Mouse (Mus musculus) heart, adult 9 months (tissue): ENCODE measurements around the gene Zfpl1.

Experiments used
- DNase-seq, 2 experiments: peaks; one replicate each; pipeline ENCODE4 v3.0.0; 2022; ENCODE audit warnings: low spot score in 2 of 2

The Zfpl1 gene

GRCm38 (mm10) chr19:6101186-6101585 lies 16.4 kb upstream of the Zfpl1 start:
- no peak for DNase-seq

- DNase-seq, result no peak
Observed at GRCm38 (mm10) chr19:6097847-6098246, 13.1 kb upstream of the Zfpl1 start.

GRCm38 (mm10) chr19:6094119-6094518 lies 9.4 kb upstream of the Zfpl1 start, which contains the start of gene AC131692.1:
Gene AC131692.1, plus strand, starts transcription at chr19:6094419.
- no peak for DNase-seq

GRCm38 (mm10) chr19:6088841-6089240 lies 4.1 kb upstream of the Zfpl1 start:
- DNase-seq, result no peak

- no peak for DNase-seq
Observed at GRCm38 (mm10) chr19:6085417-6085879, 692 bp upstream of the Zfpl1 start.

- no peak for DNase-seq
Observed at GRCm38 (mm10) chr19:6082156-6082555, 2.6 kb downstream of the Zfpl1 start, which contains the start of gene Gm28374. Gene Gm28374, minus strand, starts transcription at chr19:6082256.

- no peak for DNase-seq
Observed at GRCm38 (mm10) chr19:6079983-6080480, 4.7 kb downstream of the Zfpl1 start, which contains the start of gene Tmem262. Gene Tmem262, plus strand, starts transcription at chr19:6080033.

- DNase-seq, result peak; percentile 83 to 86
Observed at GRCm38 (mm10) chr19:6076564-6077393, 8.0 kb downstream of the Zfpl1 start, which contains the start of gene Vps51. Gene Vps51, minus strand, starts transcription at chr19:6077231.

- DNase-seq, result no peak
Observed at GRCm38 (mm10) chr19:6073889-6074288, 10.9 kb downstream of the Zfpl1 start.

GRCm38 (mm10) chr19:6071261-6071660 lies 13.5 kb downstream of the Zfpl1 start:
- DNase-seq, result no peak

- DNase-seq, result no peak
Observed at GRCm38 (mm10) chr19:6070571-6071250, 14.0 kb downstream of the Zfpl1 start.

GRCm38 (mm10) chr19:6069851-6070250 lies 14.9 kb downstream of the Zfpl1 start:
- no peak for DNase-seq

GRCm38 (mm10) chr19:6068951-6069350 lies 15.8 kb downstream of the Zfpl1 start:
- DNase-seq, result no peak

GRCm38 (mm10) chr19:6067724-6068415 lies 16.9 kb downstream of the Zfpl1 start, which contains the start of gene Tm7sf2:
Gene Tm7sf2, minus strand, starts transcription at chr19:6068373.
- DNase-seq, result peak; percentile 91 to 93

- DNase-seq, result peak; percentile 57 to 62
Observed at GRCm38 (mm10) chr19:6067011-6067723, 17.6 kb downstream of the Zfpl1 start.

GRCm38 (mm10) chr19:6066571-6066970 lies 18.2 kb downstream of the Zfpl1 start:
- DNase-seq, result no peak

- no peak for DNase-seq
Observed at GRCm38 (mm10) chr19:6063081-6063480, 21.7 kb downstream of the Zfpl1 start.

GRCm38 (mm10) chr19:6062418-6062817 lies 22.3 kb downstream of the Zfpl1 start:
- DNase-seq, result no peak

- DNase-seq, result no peak
Observed at GRCm38 (mm10) chr19:6061641-6062302, 23.0 kb downstream of the Zfpl1 start.

GRCm38 (mm10) chr19:6061021-6061533 lies 23.7 kb downstream of the Zfpl1 start, which contains the start of gene Znhit2:
Gene Znhit2, plus strand, starts transcription at chr19:6061192.
- peak; percentile 94 to 97 for DNase-seq
